Mouse (Mus musculus) erythroblast, embryonic 14.5 days (primary cell): Measurements from ENCODE around the gene Tes. TPM values are rescaled to one million over a fixed set of nuclear protein-coding genes. Genes with fewer than 3 reads are reported as not detected.
A peak's percentile ranks its signal among the peaks of the same experiment; 100 is the strongest.

Experiments
- H3K27me3 ChIP-seq: 2 replicates; pipeline ENCODE4 v1.6.1; 2012; ENCODE audit warnings: inconsistent platforms; ENCODE audit not compliant: control insufficient read depth
- H3K36me3 ChIP-seq: 2 replicates; pipeline ENCODE4 v1.6.1; 2012; ENCODE audit warnings: mild to moderate bottlenecking, inconsistent platforms; ENCODE audit not compliant: control insufficient read depth
- H3K4me1 ChIP-seq: 2 replicates; pipeline ENCODE4 v1.6.1; 2012; ENCODE audit warnings: inconsistent platforms; ENCODE audit not compliant: control insufficient read depth
- H3K4me3 ChIP-seq: replicated peaks from 2 replicates; pipeline ENCODE3; 2012; ENCODE audit warnings: moderate library complexity, mild to moderate bottlenecking, inconsistent platforms
- H3K9me3 ChIP-seq: 2 replicates; pipeline ENCODE4 v1.6.1; 2012; ENCODE audit warnings: low read length, inconsistent platforms, mixed read lengths; ENCODE audit not compliant: control insufficient read depth
- GATA1 ChIP-seq: IDR thresholded peaks from 2 replicates; pipeline ENCODE4 v1.6.1; 2012; ENCODE audit warnings: low read length, inconsistent platforms, mixed read lengths
- TAL1 ChIP-seq: IDR thresholded peaks from 3 replicates; pipeline ENCODE4 v1.6.1; 2012; ENCODE audit warnings: low read length, inconsistent platforms, mixed read lengths
- polyA plus RNA-seq: library from polyadenylated mRNA; stranded (reverse); fragments of >175 nt; gene quantifications from 2 replicates; pipeline ENCODE4 v1.2.3, GENCODE M21; 2012

Tes gene
- 0.03 and 0.10 TPM in 2 replicates for polyA plus RNA-seq

DNA sequence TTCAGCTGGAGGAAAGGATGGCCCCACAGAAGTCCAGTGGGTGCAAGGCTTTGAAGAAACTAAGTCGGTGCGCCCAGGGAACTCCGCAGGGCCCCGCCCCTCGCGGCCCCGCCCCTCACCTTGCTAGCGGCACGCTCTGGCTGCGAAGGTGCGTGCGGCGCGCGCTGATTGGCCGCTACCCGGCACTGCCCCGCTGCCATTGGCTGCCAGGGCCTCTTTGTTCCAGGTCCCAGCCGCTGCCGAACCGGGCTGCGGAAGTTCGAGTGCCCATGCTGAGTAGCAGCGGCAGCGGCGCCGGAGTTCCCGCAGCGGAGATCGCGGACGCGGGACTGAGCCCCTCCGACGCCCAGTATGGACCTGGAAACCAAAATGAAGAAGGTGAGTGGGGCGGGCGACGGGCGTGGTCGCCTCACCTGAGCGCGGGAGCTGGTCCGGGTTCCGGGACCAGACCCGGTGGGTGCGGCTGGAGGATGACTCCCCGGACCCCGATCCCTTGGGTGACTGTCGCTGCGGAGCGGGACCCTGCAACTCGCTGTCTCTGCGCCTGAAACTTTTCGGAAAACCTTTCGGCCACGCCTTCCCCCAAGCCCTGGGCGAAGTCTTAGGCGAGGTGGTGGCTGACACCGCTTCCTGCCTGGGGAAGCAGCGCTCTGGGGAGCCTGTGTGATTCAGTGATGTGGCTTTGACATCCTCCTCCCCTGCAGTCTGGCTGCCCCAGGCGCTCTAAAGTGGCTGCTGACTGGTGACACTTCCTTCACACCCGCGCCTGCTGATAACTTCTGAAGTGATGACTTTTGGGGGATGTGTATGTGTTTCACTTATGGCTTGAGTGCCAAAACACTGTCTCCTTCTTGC, at the start of gene Tes:
Tes (plus strand) TSS at position 214 of the 855 bp plus-strand sequence.
- H3K4me1 ChIP-seq = peaks cover 7% of the 10 kb centered on the region
- no peaks in the 10 kb centered on the region for H3K36me3 ChIP-seq
- peak within 1 kb of the TSS; percentile 54 for H3K4me3 ChIP-seq
- H3K9me3 ChIP-seq = no peaks in the 10 kb centered on the region
- peaks cover 24% of the 10 kb centered on the region for H3K27me3 ChIP-seq
- TF ChIP-seq GATA1 (no peak), TAL1 (no peak)

- H3K4me1 ChIP-seq = no peaks in the 10 kb centered on the region
- TF ChIP-seq TAL1 (no peak), GATA1 (no peak)
- no peaks in the 10 kb centered on the region for H3K36me3 ChIP-seq
- no peaks in the 10 kb centered on the region; the same call in 1 of the 2 replicates for H3K9me3 ChIP-seq
- H3K4me3 ChIP-seq = no peak overlapping the region
- H3K27me3 ChIP-seq = no peaks in the 10 kb centered on the region
Measured at GRCm38 (mm10) chr6:17025886-17026285, 39.1 kb upstream of the Tes start.

DNA sequence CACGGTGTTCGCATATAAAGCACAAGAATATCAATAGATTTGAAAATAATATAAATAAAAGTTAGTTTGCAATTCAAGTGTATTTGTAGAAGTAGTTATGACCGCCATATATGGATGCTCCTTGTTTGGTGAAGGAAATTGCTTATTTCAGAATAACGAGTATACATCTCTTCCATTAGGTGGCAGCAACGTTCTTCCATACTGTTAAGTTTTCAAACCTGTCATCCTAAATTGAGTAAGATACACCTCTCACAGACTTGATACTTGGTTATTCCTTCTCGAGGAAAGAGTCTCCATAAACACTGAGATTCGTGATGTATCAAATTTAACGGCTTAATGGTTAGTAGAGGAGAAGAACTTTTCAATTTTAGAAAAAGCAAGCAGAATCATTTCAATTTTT, 37.4 kb upstream of the Tes start:
- H3K27me3 ChIP-seq = no peaks in the 10 kb centered on the region
- H3K4me1 ChIP-seq = no peaks in the 10 kb centered on the region
- no peak overlapping the region for H3K4me3 ChIP-seq
- H3K36me3 ChIP-seq = no peaks in the 10 kb centered on the region
- TF ChIP-seq GATA1 (no peak), TAL1 (no peak)
- H3K9me3 ChIP-seq = no peaks in the 10 kb centered on the region

- no peaks in the 10 kb centered on the region for H3K36me3 ChIP-seq
- no peaks in the 10 kb centered on the region for H3K4me1 ChIP-seq
- TF ChIP-seq TAL1 (no peak), GATA1 (no peak)
- no peaks in the 10 kb centered on the region for H3K9me3 ChIP-seq
- H3K27me3 ChIP-seq = no peaks in the 10 kb centered on the region
- H3K4me3 ChIP-seq = no peak overlapping the region
Measured at GRCm38 (mm10) chr6:17028809-17029208, 36.1 kb upstream of the Tes start.

DNA sequence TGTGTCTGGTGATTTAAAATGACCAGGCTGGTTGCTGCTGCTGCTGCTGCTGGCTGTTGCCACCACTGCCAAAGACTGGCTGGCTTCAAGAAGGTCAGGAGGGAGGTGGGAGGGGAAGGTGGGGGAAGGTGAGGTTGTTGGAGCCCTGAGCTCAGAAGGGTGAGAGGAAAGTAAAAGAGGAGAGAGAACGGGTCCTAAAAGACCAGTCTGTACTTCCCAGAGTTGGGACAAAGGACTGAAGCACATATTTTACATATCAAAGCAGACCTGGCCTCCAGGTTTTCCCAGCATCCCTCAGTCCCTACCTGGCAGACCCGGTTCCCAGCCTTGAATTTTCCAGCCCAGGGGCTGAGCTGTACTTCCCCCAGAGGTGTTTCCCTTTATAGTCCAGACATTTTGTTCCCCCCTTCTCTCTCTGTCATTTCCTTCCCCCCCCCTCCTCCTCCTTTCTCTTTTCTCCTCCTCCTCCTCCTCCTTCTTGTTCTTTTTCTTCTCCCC, 32.7 kb upstream of the Tes start:
- no peaks in the 10 kb centered on the region for H3K27me3 ChIP-seq
- TF ChIP-seq GATA1 (no peak), TAL1 (no peak)
- no peaks in the 10 kb centered on the region for H3K4me1 ChIP-seq
- H3K9me3 ChIP-seq = no peaks in the 10 kb centered on the region
- H3K4me3 ChIP-seq = no peak overlapping the region
- no peaks in the 10 kb centered on the region for H3K36me3 ChIP-seq

DNA sequence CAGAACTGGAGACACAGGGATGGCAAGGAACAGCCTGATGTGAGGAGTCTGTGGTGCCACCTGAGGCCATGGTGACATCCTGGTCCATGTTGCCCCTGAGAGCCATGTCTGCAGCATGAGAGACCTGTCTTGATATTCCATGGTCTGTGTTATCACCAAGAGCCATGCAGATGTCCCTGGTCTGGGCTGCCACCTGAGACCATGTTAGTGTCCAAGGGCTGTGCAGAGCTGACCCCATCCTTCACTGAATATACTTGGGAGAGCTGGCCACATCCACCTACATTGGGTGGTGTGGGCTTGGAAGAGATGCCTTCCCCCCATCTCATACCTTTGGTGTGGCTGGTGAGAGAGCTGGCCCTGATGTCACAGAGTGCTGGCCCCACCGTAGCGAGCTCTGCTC, 30.9 kb upstream of the Tes start:
- Histone ChIP-seq H3K27me3 (no peaks in the 10 kb centered on the region), H3K4me3 (no peak overlapping the region)
- no peak for TF ChIP-seq TAL1
- TF ChIP-seq GATA1 = no peak

DNA sequence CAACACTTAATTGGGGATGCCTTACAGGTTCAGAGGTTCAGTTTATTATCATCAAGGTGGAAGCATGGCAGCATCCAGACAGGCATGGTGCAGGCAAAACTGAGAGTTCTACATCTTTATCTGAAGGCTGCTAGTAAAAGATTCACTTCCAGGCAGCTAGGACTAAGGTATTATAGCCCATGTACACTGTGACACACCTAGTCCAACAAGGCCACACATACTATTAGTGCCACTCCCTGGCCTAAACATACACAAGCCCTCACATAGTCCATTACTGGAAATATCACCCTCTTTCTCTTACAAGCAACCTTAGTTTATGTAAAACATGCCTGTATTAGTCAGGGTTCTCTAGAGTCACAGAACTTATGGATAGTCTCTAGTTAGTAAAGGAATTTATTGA, 29.7 kb upstream of the Tes start:
- H3K4me3 ChIP-seq = no peak overlapping the region
- TF ChIP-seq TAL1 (no peak), GATA1 (no peak)
- H3K27me3 ChIP-seq = no peaks in the 10 kb centered on the region
- no peaks in the 10 kb centered on the region for H3K9me3 ChIP-seq
- no peaks in the 10 kb centered on the region for H3K4me1 ChIP-seq
- H3K36me3 ChIP-seq = no peaks in the 10 kb centered on the region

More for the DNA sequence above, 30.9 kb upstream of the Tes start:
- no peaks in the 10 kb centered on the region for H3K4me1 ChIP-seq
- no peaks in the 10 kb centered on the region for H3K9me3 ChIP-seq
- no peaks in the 10 kb centered on the region for H3K36me3 ChIP-seq

DNA sequence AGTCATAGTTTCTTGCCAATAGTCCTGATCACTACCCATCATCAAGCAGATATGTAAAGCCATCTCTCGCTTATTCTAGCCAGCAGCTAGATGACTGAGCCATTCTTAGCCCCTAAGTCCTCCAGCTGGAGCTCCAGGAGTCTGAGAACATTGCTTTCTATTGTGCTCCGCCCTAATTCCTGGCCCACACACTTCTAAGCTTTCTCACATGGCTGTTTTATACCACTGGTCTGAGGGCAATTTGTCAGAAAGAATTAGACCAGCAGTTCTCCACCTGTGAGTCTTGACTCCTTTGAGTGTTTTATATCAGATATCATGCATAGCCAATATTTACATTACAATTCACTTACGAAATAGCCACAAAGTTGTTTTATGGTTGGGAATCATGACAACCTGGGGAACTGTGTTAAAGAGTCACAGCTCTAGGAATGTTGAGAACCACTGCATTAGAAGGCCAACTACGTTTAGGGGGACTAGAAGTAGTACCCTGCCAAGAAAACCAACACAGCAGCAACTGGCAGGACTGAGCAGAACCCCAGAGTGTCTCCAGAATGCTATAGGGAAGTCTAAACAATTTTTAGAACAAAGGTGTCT, 13.4 kb upstream of the Tes start:
- H3K4me1 ChIP-seq = no peaks in the 10 kb centered on the region
- H3K36me3 ChIP-seq = no peaks in the 10 kb centered on the region
- H3K4me3 ChIP-seq = no peak overlapping the region
- H3K27me3 ChIP-seq = no peaks in the 10 kb centered on the region
- no peaks in the 10 kb centered on the region for H3K9me3 ChIP-seq
- TF ChIP-seq TAL1 = no peak
- no peak for TF ChIP-seq GATA1

GRCm38 (mm10) chr6:17053028-17053660, 11.8 kb upstream of the Tes start:
- no peak overlapping the region for H3K4me3 ChIP-seq
- H3K27me3 ChIP-seq = no peaks in the 10 kb centered on the region
- no peaks in the 10 kb centered on the region for H3K36me3 ChIP-seq
- no peaks in the 10 kb centered on the region for H3K9me3 ChIP-seq
- H3K4me1 ChIP-seq = no peaks in the 10 kb centered on the region
- TF ChIP-seq GATA1 (no peak), TAL1 (no peak)
